Mouse (Mus musculus): ENCODE measurements around the gene Cer1. TPM values are rescaled to one million over a fixed set of nuclear protein-coding genes. Genes with fewer than 3 reads are reported as not detected.
A peak's percentile ranks its signal among the peaks of the same experiment; 100 is the strongest.

Cer1 gene
- polyA plus RNA-seq, 1 experiment from 2014 or later: not detected

GRCm38 (mm10) chr4:82914601-82915143 is 29.7 kb upstream of the Cer1 start:
- no peak overlapping the region for H3K27ac ChIP-seq (ENCODE audit: low read length)
- no peak for ATAC-seq (ENCODE audit: low FRiP score, low TSS enrichment)

GRCm38 (mm10) chr4:82895227-82895626 is 10.3 kb upstream of the Cer1 start:
- peaks cover 4% of the 10 kb centered on the region; the same call in 1 of the 2 replicates for H3K36me3 ChIP-seq (ENCODE audit: insufficient read depth, low read length)
- H3K27me3 ChIP-seq (ENCODE audit: insufficient read depth, low read length): no peaks in the 10 kb centered on the region
- H3K9ac ChIP-seq (replicated peaks; ENCODE audit: low read length): no peak overlapping the region
- no peak overlapping the region for H3K27ac ChIP-seq (ENCODE audit: low read length)
- no peak overlapping the region for H3K4me2 ChIP-seq (replicated peaks; ENCODE audit: low read depth, low read length)
- no peaks in the 10 kb centered on the region for H3K9me3 ChIP-seq (ENCODE audit: low read length)
- no peak overlapping the region for H3K4me3 ChIP-seq (ENCODE audit: low read length)
- H3K4me1 ChIP-seq (ENCODE audit: insufficient read depth, low read length): no peaks in the 10 kb centered on the region
- ATAC-seq (ENCODE audit: low FRiP score, low TSS enrichment): no peak
- WGBS: 75% methylated on average over 10 of the region's 10 CpGs

More at GRCm38 (mm10) chr4:82914601-82915143, 29.7 kb upstream of the Cer1 start:
- Histone ChIP-seq H3K4me1 (ENCODE audit: insufficient read depth, low read length) (no peaks in the 10 kb centered on the region), H3K27me3 (ENCODE audit: insufficient read depth, low read length) (no peaks in the 10 kb centered on the region), H3K4me2 (replicated peaks; ENCODE audit: low read depth, low read length) (no peak overlapping the region), H3K36me3 (ENCODE audit: insufficient read depth, low read length) (peaks cover 6% of the 10 kb centered on the region), H3K9me3 (ENCODE audit: low read length) (no peaks in the 10 kb centered on the region), H3K9ac (replicated peaks; ENCODE audit: low read length) (no peak overlapping the region), H3K4me3 (ENCODE audit: low read length) (no peak overlapping the region)
- 79% methylated on average over 11 of the region's 11 CpGs for WGBS

GRCm38 (mm10) chr4:82892247-82892646 is 7.3 kb upstream of the Cer1 start:
- Histone ChIP-seq H3K9me3 (ENCODE audit: low read length) (no peaks in the 10 kb centered on the region), H3K9ac (replicated peaks; ENCODE audit: low read length) (no peak overlapping the region), H3K36me3 (ENCODE audit: insufficient read depth, low read length) (peaks cover 4% of the 10 kb centered on the region; the same call in 1 of the 2 replicates), H3K4me3 (ENCODE audit: low read length) (no peak overlapping the region), H3K4me1 (ENCODE audit: insufficient read depth, low read length) (no peaks in the 10 kb centered on the region), H3K27me3 (ENCODE audit: insufficient read depth, low read length) (no peaks in the 10 kb centered on the region), H3K27ac (ENCODE audit: low read length) (no peak overlapping the region), H3K4me2 (replicated peaks; ENCODE audit: low read depth, low read length) (no peak overlapping the region)
- 84% methylated on average over 5 of the region's 5 CpGs for WGBS
- ATAC-seq (ENCODE audit: low FRiP score, low TSS enrichment): no peak

GRCm38 (mm10) chr4:82891566-82891965 is 6.6 kb upstream of the Cer1 start:
- no peaks in the 10 kb centered on the region for H3K4me1 ChIP-seq (ENCODE audit: insufficient read depth, low read length)
- H3K27ac ChIP-seq (ENCODE audit: low read length): no peak overlapping the region
- H3K9me3 ChIP-seq (ENCODE audit: low read length): no peaks in the 10 kb centered on the region
- no peak overlapping the region for H3K4me3 ChIP-seq (ENCODE audit: low read length)
- H3K4me2 ChIP-seq (replicated peaks; ENCODE audit: low read depth, low read length): no peak overlapping the region
- no peak for ATAC-seq (ENCODE audit: low FRiP score, low TSS enrichment)
- WGBS: 54% methylated on average over 2 of the region's 2 CpGs
- peaks cover 1% of the 10 kb centered on the region; the same call in 1 of the 2 replicates for H3K36me3 ChIP-seq (ENCODE audit: insufficient read depth, low read length)
- no peak overlapping the region for H3K9ac ChIP-seq (replicated peaks; ENCODE audit: low read length)
- no peaks in the 10 kb centered on the region for H3K27me3 ChIP-seq (ENCODE audit: insufficient read depth, low read length)

- H3K9ac ChIP-seq (replicated peaks; ENCODE audit: low read length): no peak overlapping the region
- peak overlapping the region; percentile 48; the same call in 1 of the 2 replicates for H3K27ac ChIP-seq (ENCODE audit: low read length)
- no peak overlapping the region for H3K4me3 ChIP-seq (ENCODE audit: low read length)
- H3K27me3 ChIP-seq (ENCODE audit: insufficient read depth, low read length): no peaks in the 10 kb centered on the region
- no peaks in the 10 kb centered on the region for H3K9me3 ChIP-seq (ENCODE audit: low read length)
- WGBS: 55% methylated on average over 7 of the region's 7 CpGs
- H3K36me3 ChIP-seq (ENCODE audit: insufficient read depth, low read length): no peaks in the 10 kb centered on the region
- no peaks in the 10 kb centered on the region for H3K4me1 ChIP-seq (ENCODE audit: insufficient read depth, low read length)
- ATAC-seq (ENCODE audit: low FRiP score, low TSS enrichment): peak; percentile 71
- no peak overlapping the region for H3K4me2 ChIP-seq (replicated peaks; ENCODE audit: low read depth, low read length)
Measured at GRCm38 (mm10) chr4:82891049-82891448, 6.1 kb upstream of the Cer1 start.

GRCm38 (mm10) chr4:82890585-82890984 is 5.6 kb upstream of the Cer1 start:
- H3K27me3 ChIP-seq (ENCODE audit: insufficient read depth, low read length): no peaks in the 10 kb centered on the region
- H3K4me3 ChIP-seq (ENCODE audit: low read length): no peak overlapping the region
- 69% methylated on average over 4 of the region's 4 CpGs for WGBS
- H3K9me3 ChIP-seq (ENCODE audit: low read length): no peaks in the 10 kb centered on the region
- no peak overlapping the region for H3K9ac ChIP-seq (replicated peaks; ENCODE audit: low read length)
- no peak for ATAC-seq (ENCODE audit: low FRiP score, low TSS enrichment)
- H3K4me2 ChIP-seq (replicated peaks; ENCODE audit: low read depth, low read length): no peak overlapping the region
- H3K36me3 ChIP-seq (ENCODE audit: insufficient read depth, low read length): no peaks in the 10 kb centered on the region
- no peaks in the 10 kb centered on the region for H3K4me1 ChIP-seq (ENCODE audit: insufficient read depth, low read length)
- H3K27ac ChIP-seq (ENCODE audit: low read length): peak overlapping the region; percentile 48; the same call in 1 of the 2 replicates

GRCm38 (mm10) chr4:82886148-82886547 is 1.2 kb upstream of the Cer1 start:
- Histone ChIP-seq H3K9ac (replicated peaks; ENCODE audit: low read length) (no peak overlapping the region), H3K4me1 (ENCODE audit: insufficient read depth, low read length) (no peaks in the 10 kb centered on the region), H3K9me3 (ENCODE audit: low read length) (no peaks in the 10 kb centered on the region), H3K27me3 (ENCODE audit: insufficient read depth, low read length) (no peaks in the 10 kb centered on the region), H3K27ac (ENCODE audit: low read length) (no peak overlapping the region), H3K4me2 (replicated peaks; ENCODE audit: low read depth, low read length) (no peak overlapping the region), H3K36me3 (ENCODE audit: insufficient read depth, low read length) (no peaks in the 10 kb centered on the region), H3K4me3 (ENCODE audit: low read length) (no peak overlapping the region)
- 73% methylated on average over 2 of the region's 2 CpGs for WGBS
- ATAC-seq (ENCODE audit: low FRiP score, low TSS enrichment): no peak

- ATAC-seq (ENCODE audit: low FRiP score, low TSS enrichment): no peak
- Histone ChIP-seq H3K4me2 (replicated peaks; ENCODE audit: low read depth, low read length) (no peak overlapping the region), H3K4me3 (ENCODE audit: low read length) (no peak overlapping the region), H3K4me1 (ENCODE audit: insufficient read depth, low read length) (no peaks in the 10 kb centered on the region), H3K9me3 (ENCODE audit: low read length) (no peaks in the 10 kb centered on the region), H3K27ac (ENCODE audit: low read length) (no peak overlapping the region), H3K27me3 (ENCODE audit: insufficient read depth, low read length) (no peaks in the 10 kb centered on the region), H3K36me3 (ENCODE audit: insufficient read depth, low read length) (no peaks in the 10 kb centered on the region), H3K9ac (replicated peaks; ENCODE audit: low read length) (no peak overlapping the region)
- 32% methylated on average over 1 of the region's 1 CpGs for WGBS
Measured at GRCm38 (mm10) chr4:82885535-82885913, 576 bp upstream of the Cer1 start.

GRCm38 (mm10) chr4:82882500-82882899 is 2.4 kb downstream of the Cer1 start:
- no peaks in the 10 kb centered on the region for H3K9me3 ChIP-seq (ENCODE audit: low read length)
- 86% methylated on average over 9 of the region's 9 CpGs for WGBS
- no peaks in the 10 kb centered on the region for H3K36me3 ChIP-seq (ENCODE audit: insufficient read depth, low read length)
- no peaks in the 10 kb centered on the region for H3K27me3 ChIP-seq (ENCODE audit: insufficient read depth, low read length)
- no peak for ATAC-seq (ENCODE audit: low FRiP score, low TSS enrichment)
- no peaks in the 10 kb centered on the region for H3K4me1 ChIP-seq (ENCODE audit: insufficient read depth, low read length)
- no peak overlapping the region for H3K9ac ChIP-seq (replicated peaks; ENCODE audit: low read length)
- no peak overlapping the region for H3K4me3 ChIP-seq (ENCODE audit: low read length)
- no peak overlapping the region for H3K27ac ChIP-seq (ENCODE audit: low read length)
- no peak overlapping the region for H3K4me2 ChIP-seq (replicated peaks; ENCODE audit: low read depth, low read length)

- no peak overlapping the region for H3K4me2 ChIP-seq (replicated peaks; ENCODE audit: low read depth, low read length)
- H3K4me1 ChIP-seq (ENCODE audit: insufficient read depth, low read length): no peaks in the 10 kb centered on the region
- WGBS: 58% methylated on average over 3 of the region's 3 CpGs
- ATAC-seq (ENCODE audit: low FRiP score, low TSS enrichment): no peak
- no peaks in the 10 kb centered on the region for H3K27me3 ChIP-seq (ENCODE audit: insufficient read depth, low read length)
- H3K27ac ChIP-seq (ENCODE audit: low read length): no peak overlapping the region
- H3K9ac ChIP-seq (replicated peaks; ENCODE audit: low read length): no peak overlapping the region
- no peak overlapping the region for H3K4me3 ChIP-seq (ENCODE audit: low read length)
- H3K9me3 ChIP-seq (ENCODE audit: low read length): no peaks in the 10 kb centered on the region
- no peaks in the 10 kb centered on the region for H3K36me3 ChIP-seq (ENCODE audit: insufficient read depth, low read length)
Measured at GRCm38 (mm10) chr4:82881366-82881765, 3.6 kb downstream of the Cer1 start.
